Mouse (Mus musculus) liver, embryonic 12.5 days (tissue): ENCODE measurements at regions not wholly inside any gene's neighbourhood (a gene's known extent, or its start where the extent isn't known, plus 50 kb on each side); places are given as distances from the start of the nearest gene placed in this dataset.
"Not testable (repeated sequence)": the region's sequence is repeated elsewhere in the genome, so short reads cannot be mapped to it uniquely, and the experiment has no call there.

ENCODE experiments used
- ATAC-seq: fragments of 200-750 bp; cut with Nextera tagmentation; 2 replicates; pipeline ENCODE4 v1.8.0; 2017; ENCODE audit warnings: moderate number of reproducible peaks, mild to moderate bottlenecking, moderate library complexity
- H3K27ac ChIP-seq: fragments of 300-500 bp; sonication (generic); 2 replicates; pipeline ENCODE4 v1.5.1; 2016; ENCODE audit warnings: mild to moderate bottlenecking
- H3K27me3 ChIP-seq: fragments of 300-500 bp; sonication (generic); replicated peaks from 2 replicates; pipeline ENCODE4 v1.6.1; 2016; ENCODE audit warnings: mild to moderate bottlenecking, moderate library complexity
- H3K36me3 ChIP-seq: fragments of 300-500 bp; sonication (generic); 2 replicates; pipeline ENCODE4 v1.6.1; 2016; ENCODE audit warnings: mild to moderate bottlenecking, moderate library complexity
- H3K4me1 ChIP-seq: fragments of 300-500 bp; sonication (generic); 2 replicates; pipeline ENCODE4 v1.6.1; 2016
- H3K4me2 ChIP-seq: fragments of 300-500 bp; sonication (generic); 2 replicates; pipeline ENCODE4 v1.6.1; 2016; ENCODE audit warnings: mild to moderate bottlenecking, moderate library complexity
- H3K4me3 ChIP-seq: fragments of 300-500 bp; sonication (generic); 2 replicates; pipeline ENCODE4 v1.5.1; 2016; ENCODE audit warnings: mild to moderate bottlenecking, moderate library complexity
- H3K9ac ChIP-seq: fragments of 300-500 bp; sonication (generic); 2 replicates; pipeline ENCODE4 v1.6.1; 2016; ENCODE audit warnings: mild to moderate bottlenecking, moderate library complexity
- H3K9me3 ChIP-seq: fragments of 300-500 bp; sonication (generic); replicated peaks from 2 replicates; pipeline ENCODE4 v1.6.1; 2016; ENCODE audit warnings: mild to moderate bottlenecking, moderate library complexity
- WGBS: fragments of 180-500 bp; shearing (Covaris S2); methylation state at CpG from one replicate; pipeline ENCODE4 v1.1.7; 2016; ENCODE audit not compliant: insufficient replicate concordance; 5-methylcytosine and 5-hydroxymethylcytosine counted together

DNA sequence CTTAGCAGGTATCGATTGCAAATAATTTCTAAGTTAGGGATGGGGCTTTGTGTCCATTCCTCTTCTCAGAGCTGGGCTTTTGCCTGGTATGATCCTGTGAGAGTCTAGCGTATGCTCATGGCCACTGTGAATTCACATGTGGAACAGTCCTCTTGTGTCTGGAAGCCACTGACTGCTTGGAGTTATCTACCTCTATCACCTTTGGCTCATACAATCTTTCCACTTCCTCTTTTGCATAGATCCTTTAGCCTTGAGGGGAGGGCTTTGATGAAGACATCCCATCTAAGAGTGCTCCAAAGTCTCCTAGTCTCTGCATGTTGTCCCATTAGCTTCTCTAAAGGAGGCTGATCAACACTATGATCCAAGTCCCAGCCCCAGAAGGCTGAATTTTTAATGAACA is 135.8 kb upstream of the Max start:
- Histone ChIP-seq H3K4me1 (peaks cover 35% of the 10 kb centered on the region), H3K9ac (no peak overlapping the region), H3K36me3 (no peaks in the 10 kb centered on the region), H3K4me2 (no peak overlapping the region), H3K27ac (no peak overlapping the region), H3K9me3 (no peaks in the 10 kb centered on the region), H3K4me3 (no peak overlapping the region), H3K27me3 (no peaks in the 10 kb centered on the region)
- WGBS, result 72% methylated on average over 2 of the region's 2 CpGs
- ATAC-seq, result no peak

DNA sequence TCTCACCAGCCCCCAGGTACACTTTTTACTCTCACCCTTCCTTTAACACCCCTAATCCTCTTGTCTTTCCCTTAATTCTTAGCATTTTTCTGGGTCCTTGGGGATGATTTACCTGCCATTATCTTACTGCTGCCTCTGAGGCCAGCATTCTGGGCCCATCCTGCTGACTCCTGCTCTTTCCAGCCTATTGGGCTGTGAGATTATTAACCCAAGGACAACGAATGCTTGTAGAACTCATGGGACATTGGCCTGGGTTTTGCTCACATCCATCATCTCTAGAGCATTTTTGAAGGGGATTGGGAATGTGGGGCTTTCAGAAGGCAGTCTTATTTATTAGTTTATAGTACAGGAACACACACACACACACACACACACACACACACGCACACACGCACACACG is 134.5 kb upstream of the Max start:
- 90% methylated on average over 4 of the region's 4 CpGs for WGBS
- no peak overlapping the region for H3K27ac ChIP-seq
- peaks cover 47% of the 10 kb centered on the region for H3K4me1 ChIP-seq
- no peaks in the 10 kb centered on the region for H3K27me3 ChIP-seq
- H3K9ac ChIP-seq, result no peak overlapping the region
- H3K4me3 ChIP-seq, result no peak overlapping the region
- no peaks in the 10 kb centered on the region for H3K9me3 ChIP-seq
- H3K4me2 ChIP-seq, result no peak overlapping the region
- H3K36me3 ChIP-seq, result no peaks in the 10 kb centered on the region
- ATAC-seq, result no peak

DNA sequence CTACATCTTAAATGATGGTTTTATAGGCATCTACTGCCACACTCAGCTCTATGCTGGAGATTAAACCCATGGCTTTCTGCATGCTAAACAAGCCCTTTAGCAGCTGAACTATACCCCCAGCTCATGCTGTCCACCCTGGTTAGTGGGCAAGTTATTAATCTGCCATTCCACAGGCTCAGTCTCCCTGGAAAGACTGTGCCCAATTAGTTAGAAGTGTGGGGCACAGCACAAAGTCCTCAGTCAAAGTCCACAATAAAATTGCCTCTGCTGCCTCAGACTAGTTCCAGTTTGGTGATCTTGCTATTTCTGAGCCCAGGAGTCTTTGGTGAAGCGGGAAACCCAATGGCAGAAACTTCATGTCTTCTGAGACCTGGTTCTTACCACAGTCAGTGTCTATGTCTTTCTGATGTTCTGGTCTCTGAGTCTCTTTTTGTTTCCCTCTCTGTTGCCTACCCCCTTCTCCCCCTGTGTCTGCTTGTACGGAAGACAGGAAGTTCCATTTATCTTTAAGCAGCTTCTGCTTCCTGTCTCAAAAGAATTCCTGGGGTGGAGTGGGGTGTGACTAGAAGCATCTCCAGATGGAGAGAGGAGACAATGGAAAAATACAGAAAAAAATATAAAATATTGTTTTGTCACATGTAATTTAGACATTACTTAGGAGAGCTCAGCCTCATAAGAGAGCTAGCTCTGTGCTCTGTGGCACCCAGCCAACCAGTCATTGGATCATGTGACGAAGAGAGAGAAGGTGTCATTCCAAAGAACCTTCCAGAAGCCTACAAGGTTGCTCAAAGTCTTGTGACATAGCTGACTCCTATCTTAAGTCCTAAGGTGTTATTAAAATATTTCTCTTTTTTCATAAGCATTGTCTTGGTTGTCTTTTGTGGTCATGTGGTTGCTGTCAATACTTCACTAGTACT is 133.3 kb upstream of the Max start:
- WGBS, result 42% methylated on average over 3 of the region's 3 CpGs
- Histone ChIP-seq H3K27me3 (no peaks in the 10 kb centered on the region), H3K9ac (no peak overlapping the region), H3K27ac (peak overlapping the region; percentile 46), H3K4me1 (peaks cover 52% of the 10 kb centered on the region), H3K4me3 (no peak overlapping the region), H3K9me3 (no peaks in the 10 kb centered on the region), H3K36me3 (no peaks in the 10 kb centered on the region), H3K4me2 (no peak overlapping the region)
- ATAC-seq, result peak; percentile 19; the same call in 1 of the 2 replicates

DNA sequence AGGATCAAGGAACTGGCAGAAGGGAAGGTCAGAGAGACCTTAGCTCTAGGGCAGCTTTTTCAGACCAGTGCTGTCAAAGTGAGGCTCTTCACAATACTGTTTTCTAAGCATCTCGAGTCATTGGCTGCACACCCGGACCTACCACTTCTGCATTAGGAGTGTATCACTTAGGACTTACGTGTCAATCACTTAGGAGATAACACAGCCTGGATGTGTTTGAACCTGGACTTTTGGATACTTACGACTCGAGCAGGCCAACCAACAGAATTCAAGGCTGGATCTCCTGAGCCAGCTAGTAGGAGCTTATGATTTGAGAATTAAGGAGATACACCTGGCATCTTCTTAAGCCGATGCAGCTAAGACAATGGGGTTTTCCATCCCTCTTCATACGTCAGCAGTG is 132.2 kb upstream of the Max start:
- 33% methylated on average over 7 of the region's 7 CpGs for WGBS
- H3K9me3 ChIP-seq, result no peaks in the 10 kb centered on the region
- peaks cover 60% of the 10 kb centered on the region for H3K4me1 ChIP-seq
- no peak overlapping the region for H3K4me3 ChIP-seq
- no peak for ATAC-seq
- H3K27me3 ChIP-seq, result no peaks in the 10 kb centered on the region
- H3K27ac ChIP-seq, result no peak overlapping the region
- no peak overlapping the region for H3K9ac ChIP-seq
- H3K36me3 ChIP-seq, result no peaks in the 10 kb centered on the region
- no peak overlapping the region for H3K4me2 ChIP-seq

DNA sequence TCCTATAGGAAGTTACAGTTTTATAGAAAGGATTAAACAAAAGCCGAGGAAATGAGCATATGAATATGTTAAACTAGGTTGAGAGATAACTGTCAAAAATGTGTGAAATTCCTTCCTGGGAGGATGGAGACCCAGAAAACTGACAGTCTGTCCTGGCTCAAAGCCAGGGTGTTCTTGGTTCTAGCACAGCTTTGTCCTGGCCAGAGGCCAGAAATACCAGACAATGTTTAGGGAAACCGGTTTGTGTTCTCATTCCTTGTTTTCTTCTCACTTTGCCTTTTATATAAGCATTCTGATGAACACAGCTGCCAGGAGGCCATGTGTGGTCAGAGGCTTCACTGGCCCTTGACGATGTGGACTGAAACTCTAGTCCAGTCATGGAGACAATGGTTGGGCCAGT is 130.7 kb upstream of the Max start:
- Histone ChIP-seq H3K27me3 (no peaks in the 10 kb centered on the region), H3K4me1 (peaks cover 68% of the 10 kb centered on the region), H3K9me3 (no peaks in the 10 kb centered on the region), H3K36me3 (no peaks in the 10 kb centered on the region), H3K4me2 (no peak overlapping the region), H3K9ac (no peak overlapping the region), H3K4me3 (no peak overlapping the region), H3K27ac (no peak overlapping the region)
- no peak for ATAC-seq
- WGBS, result 56% methylated on average over 3 of the region's 3 CpGs

DNA sequence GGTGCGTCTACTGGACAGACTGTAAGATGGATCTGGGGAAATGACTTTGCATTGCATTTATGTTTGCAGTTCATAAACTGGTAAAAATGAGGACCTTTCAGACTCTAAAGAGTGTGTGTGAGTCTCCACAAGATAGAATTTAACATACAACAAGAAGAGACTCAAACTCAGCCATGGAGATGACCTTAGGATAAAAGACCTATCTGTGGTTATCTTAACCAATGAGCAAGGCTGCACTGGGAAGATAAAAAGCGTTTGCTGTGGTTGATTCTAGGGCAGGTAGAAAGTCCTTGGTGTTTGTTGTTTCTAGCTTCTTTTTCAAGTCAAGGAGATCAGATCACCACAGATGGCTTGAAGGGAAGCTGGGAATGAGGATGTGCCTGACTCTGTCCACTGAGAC is 130.1 kb upstream of the Max start:
- Histone ChIP-seq H3K9ac (no peak overlapping the region), H3K4me1 (peaks cover 68% of the 10 kb centered on the region), H3K4me3 (no peak overlapping the region), H3K9me3 (no peaks in the 10 kb centered on the region), H3K27ac (no peak overlapping the region), H3K4me2 (no peak overlapping the region), H3K27me3 (no peaks in the 10 kb centered on the region), H3K36me3 (no peaks in the 10 kb centered on the region)
- ATAC-seq, result no peak
- 30% methylated on average over 2 of the region's 2 CpGs for WGBS

DNA sequence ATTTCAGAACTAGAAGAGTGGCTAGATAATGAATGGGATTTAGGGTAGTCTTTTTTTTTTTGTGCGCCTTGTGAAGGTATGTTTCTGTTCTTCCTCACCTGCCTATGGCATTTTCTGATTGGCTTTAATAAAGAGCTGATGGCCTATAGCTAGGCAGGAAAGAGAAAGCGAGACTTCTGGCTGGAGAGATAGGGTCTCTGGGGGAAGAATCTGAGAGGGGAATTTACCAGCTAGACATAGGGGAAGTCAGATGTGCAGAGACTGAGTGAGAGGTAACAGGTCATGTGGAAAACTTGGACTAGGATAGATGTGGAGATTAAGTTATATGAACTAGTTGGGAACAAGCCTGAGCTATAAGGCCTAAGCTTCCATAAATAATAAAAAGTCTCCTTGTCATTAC is 129.7 kb upstream of the Max start:
- Histone ChIP-seq H3K4me1 (peaks cover 66% of the 10 kb centered on the region), H3K27me3 (no peaks in the 10 kb centered on the region), H3K36me3 (no peaks in the 10 kb centered on the region), H3K4me3 (no peak overlapping the region), H3K9me3 (no peaks in the 10 kb centered on the region), H3K27ac (no peak overlapping the region), H3K9ac (no peak overlapping the region), H3K4me2 (no peak overlapping the region)
- no peak for ATAC-seq
- WGBS, result 57% methylated on average over 2 of the region's 2 CpGs

DNA sequence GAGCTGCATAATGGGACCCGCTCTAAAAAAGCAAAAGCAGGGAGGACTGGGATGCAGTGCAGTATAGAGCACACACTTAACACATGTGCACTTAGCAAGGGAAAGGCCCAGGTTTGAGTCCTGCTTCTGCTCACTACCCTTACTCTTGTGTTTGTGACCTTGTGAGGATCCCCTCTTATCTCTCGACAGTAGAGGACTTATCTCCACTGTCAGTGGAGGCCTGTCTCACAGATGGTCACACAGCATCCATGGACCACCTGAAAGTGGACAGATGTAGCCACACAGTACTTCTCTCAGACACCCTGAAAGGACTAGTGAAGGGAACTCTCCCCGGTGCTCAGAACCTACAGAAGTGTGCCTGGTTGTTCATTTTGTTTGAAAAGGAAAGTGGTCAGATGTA is 128.5 kb upstream of the Max start:
- H3K4me2 ChIP-seq, result peak overlapping the region; percentile 35; the same call in 1 of the 2 replicates
- no peak overlapping the region for H3K9ac ChIP-seq
- WGBS, result 54% methylated on average over 3 of the region's 3 CpGs
- peaks cover 69% of the 10 kb centered on the region for H3K4me1 ChIP-seq
- no peaks in the 10 kb centered on the region for H3K9me3 ChIP-seq
- no peaks in the 10 kb centered on the region for H3K27me3 ChIP-seq
- peak; percentile 40 for ATAC-seq
- H3K4me3 ChIP-seq, result no peak overlapping the region
- H3K36me3 ChIP-seq, result no peaks in the 10 kb centered on the region
- no peak overlapping the region for H3K27ac ChIP-seq

DNA sequence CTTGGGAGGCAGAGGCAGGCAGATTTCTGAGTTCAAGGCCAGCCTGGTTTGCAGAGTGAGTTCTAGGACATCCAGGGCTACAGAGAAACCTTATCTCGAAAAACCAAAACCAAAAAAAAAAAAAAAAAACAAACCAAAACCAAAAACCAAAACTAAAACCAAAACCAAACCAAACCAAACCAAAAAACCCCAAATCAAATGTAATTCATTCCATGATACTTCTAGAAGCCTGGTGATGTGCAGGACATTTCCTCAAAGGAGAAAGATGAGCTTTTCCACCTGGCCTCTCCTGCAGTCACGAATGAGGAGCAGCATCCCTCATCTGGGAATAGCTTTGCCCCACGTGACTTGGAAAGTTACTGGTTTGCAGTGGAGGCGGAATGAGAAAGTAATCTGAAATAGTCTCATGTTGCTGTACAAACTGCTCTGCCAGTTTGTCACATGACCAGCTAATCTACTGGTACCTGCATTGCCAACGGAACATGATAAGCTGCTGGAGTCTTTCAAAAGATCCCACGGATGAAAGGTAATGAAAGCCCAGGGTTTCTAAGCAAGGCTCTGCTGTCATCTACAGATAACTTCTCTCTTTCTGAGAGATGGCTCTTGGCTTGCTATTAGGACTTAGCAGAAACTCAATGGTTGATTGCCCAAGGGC is 127.8 kb upstream of the Max start:
- no peaks in the 10 kb centered on the region for H3K27me3 ChIP-seq
- peak overlapping the region; percentile 35 for H3K4me2 ChIP-seq
- no peak overlapping the region for H3K9ac ChIP-seq
- H3K4me1 ChIP-seq, result peaks cover 70% of the 10 kb centered on the region
- 36% methylated on average over 6 of the region's 6 CpGs for WGBS
- no peaks in the 10 kb centered on the region for H3K36me3 ChIP-seq
- H3K9me3 ChIP-seq, result no peaks in the 10 kb centered on the region
- H3K27ac ChIP-seq, result no peak overlapping the region
- no peak overlapping the region for H3K4me3 ChIP-seq
- ATAC-seq, result peak; percentile 57; the same call in 1 of the 2 replicates

DNA sequence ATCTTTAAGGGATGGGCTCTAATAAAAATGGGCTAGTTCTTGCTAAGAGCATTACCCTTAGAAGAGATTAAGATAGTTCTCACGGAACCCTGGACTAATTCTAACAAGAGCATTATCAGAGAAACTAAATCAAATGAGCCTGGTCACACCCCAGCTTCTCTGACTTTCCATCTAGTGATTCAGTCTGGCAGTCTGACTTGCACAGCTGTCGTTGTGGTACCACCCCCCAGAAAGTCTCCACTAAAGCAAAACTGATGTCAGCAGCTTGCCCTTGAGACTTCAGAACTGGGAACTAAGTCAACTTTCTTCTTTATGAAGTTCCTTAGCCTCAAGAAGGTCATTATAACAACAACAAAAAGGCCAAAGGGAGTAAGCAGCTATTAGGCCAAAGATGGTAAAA is 126.5 kb upstream of the Max start:
- peaks cover 71% of the 10 kb centered on the region for H3K4me1 ChIP-seq
- no peak for ATAC-seq
- H3K36me3 ChIP-seq, result no peaks in the 10 kb centered on the region
- WGBS, result 49% methylated on average over 2 of the region's 2 CpGs
- no peaks in the 10 kb centered on the region for H3K27me3 ChIP-seq
- no peak overlapping the region for H3K4me2 ChIP-seq
- no peaks in the 10 kb centered on the region for H3K9me3 ChIP-seq
- no peak overlapping the region for H3K4me3 ChIP-seq
- H3K9ac ChIP-seq, result no peak overlapping the region
- H3K27ac ChIP-seq, result no peak overlapping the region

DNA sequence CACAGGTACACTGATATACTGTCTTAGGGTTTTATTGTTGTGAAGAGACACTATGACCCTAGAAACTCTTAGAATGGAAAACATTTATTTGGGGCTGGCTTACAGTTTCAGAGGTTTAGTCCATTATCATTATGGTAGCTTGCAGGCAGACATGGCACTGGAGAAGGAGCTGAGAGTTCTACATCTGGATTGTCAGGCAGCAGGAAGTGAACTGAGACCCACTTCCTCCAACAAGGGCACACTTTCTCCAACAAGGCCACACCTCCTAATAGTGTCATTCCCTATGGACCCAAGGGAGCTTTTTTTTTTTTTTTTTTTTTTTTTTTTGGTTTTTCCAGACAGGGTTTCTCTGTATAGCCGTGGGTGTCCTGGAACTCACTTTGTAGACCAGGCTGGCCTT is 124.9 kb upstream of the Max start:
- not testable (repeated sequence) for H3K9ac ChIP-seq, H3K36me3 ChIP-seq, ATAC-seq, H3K4me2 ChIP-seq, H3K27ac ChIP-seq, H3K9me3 ChIP-seq, H3K27me3 ChIP-seq, H3K4me3 ChIP-seq
- H3K4me1 ChIP-seq, result peaks cover 66% of the 10 kb centered on the region
- 67% methylated on average over 1 of the region's 1 CpGs for WGBS

DNA sequence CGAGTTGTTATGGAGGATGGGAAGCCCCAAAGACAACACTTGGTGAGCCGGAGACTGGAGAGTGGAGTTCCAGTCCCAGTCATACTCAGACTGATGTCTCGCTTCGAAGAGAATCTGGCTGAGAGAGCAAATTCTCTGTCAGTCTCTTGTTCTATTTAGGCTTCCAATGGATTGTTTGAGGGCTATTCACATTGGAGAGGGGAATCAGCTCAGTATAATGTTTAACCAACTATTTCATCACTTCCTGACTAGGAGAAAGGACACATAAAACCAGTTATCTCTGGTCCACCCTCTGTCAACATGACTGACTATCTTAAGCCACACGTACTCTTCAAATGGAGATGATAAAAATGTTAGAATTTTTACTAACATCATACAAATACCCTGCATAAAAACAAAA is 123.9 kb upstream of the Max start:
- no peak overlapping the region for H3K9ac ChIP-seq
- peak overlapping the region; percentile 6; the same call in 1 of the 2 replicates for H3K4me2 ChIP-seq
- H3K4me3 ChIP-seq, result no peak overlapping the region
- peaks cover 67% of the 10 kb centered on the region for H3K4me1 ChIP-seq
- WGBS, result 42% methylated on average over 5 of the region's 5 CpGs
- H3K27me3 ChIP-seq, result no peaks in the 10 kb centered on the region
- H3K36me3 ChIP-seq, result no peaks in the 10 kb centered on the region
- peak; percentile 75 for ATAC-seq
- no peaks in the 10 kb centered on the region for H3K9me3 ChIP-seq
- H3K27ac ChIP-seq, result peak overlapping the region; percentile 70
